Mouse (Mus musculus) kidney, embryonic 14.5 days (tissue): ENCODE results near the gene Abcc4. TPM values are rescaled to one million over a fixed set of nuclear protein-coding genes. Genes with fewer than 3 reads are reported as not detected.

Experiments used
- ATAC-seq: fragments of 200-750 bp; cut with Nextera tagmentation; 2 replicates; pipeline ENCODE4 v1.8.0; 2017; ENCODE audit warnings: moderate number of reproducible peaks, mild to moderate bottlenecking, moderate TSS enrichment, moderate library complexity; ENCODE audit not compliant: low FRiP score, low TSS enrichment
- H3K27ac ChIP-seq: fragments of 300-500 bp; sonication (generic); 2 replicates; pipeline ENCODE4 v1.5.1; 2014; ENCODE audit warnings: low read depth, mild to moderate bottlenecking, low read length, moderate library complexity, mixed read lengths
- H3K27me3 ChIP-seq: fragments of 300-500 bp; sonication (generic); 2 replicates; pipeline ENCODE4 v1.6.1; 2014; ENCODE audit warnings: mild to moderate bottlenecking, low read length; ENCODE audit not compliant: control insufficient read depth, insufficient read depth
- H3K36me3 ChIP-seq: fragments of 300-500 bp; sonication (generic); 2 replicates; pipeline ENCODE4 v1.6.1; 2014; ENCODE audit warnings: low read length, mixed read lengths; ENCODE audit not compliant: control insufficient read depth, insufficient read depth
- H3K4me1 ChIP-seq: fragments of 300-500 bp; sonication (generic); 2 replicates; pipeline ENCODE4 v1.6.1; 2014; ENCODE audit warnings: low read length, mixed read lengths; ENCODE audit not compliant: control insufficient read depth, insufficient read depth
- H3K4me2 ChIP-seq: fragments of 300-500 bp; sonication (generic); replicated peaks from 2 replicates; pipeline ENCODE4 v1.6.1; 2014; ENCODE audit warnings: low read depth, mild to moderate bottlenecking, low read length
- H3K4me3 ChIP-seq: fragments of 300-500 bp; sonication (generic); 2 replicates; pipeline ENCODE4 v1.5.1; 2014; ENCODE audit warnings: mild to moderate bottlenecking, low read length
- H3K9ac ChIP-seq: fragments of 300-500 bp; sonication (generic); 2 replicates; pipeline ENCODE4 v1.6.1; 2014; ENCODE audit warnings: low read depth, mild to moderate bottlenecking, low read length, moderate library complexity
- H3K9me3 ChIP-seq: fragments of 300-500 bp; sonication (generic); 2 replicates; pipeline ENCODE4 v1.6.1; 2016; ENCODE audit warnings: low read length; ENCODE audit not compliant: control insufficient read depth
- WGBS: fragments of 180-500 bp; shearing (Covaris S2); extraction: QIAGEN DNeasy Blood & Tissue Kit; methylation state at CpG from one replicate; pipeline ENCODE4 v1.1.7; 2014; 5-methylcytosine and 5-hydroxymethylcytosine counted together
- polyA plus RNA-seq: library from polyadenylated mRNA; unstranded; fragments of >200 nt; fragmentation: Nextera tagmentation; extraction: Ambion mirVana; gene quantifications from 2 replicates; pipeline ENCODE4 v1.2.1, GENCODE M21; 2014

The Abcc4 gene
- polyA plus RNA-seq, 1 experiment from 2014 or later = 12.2 TPM

DNA sequence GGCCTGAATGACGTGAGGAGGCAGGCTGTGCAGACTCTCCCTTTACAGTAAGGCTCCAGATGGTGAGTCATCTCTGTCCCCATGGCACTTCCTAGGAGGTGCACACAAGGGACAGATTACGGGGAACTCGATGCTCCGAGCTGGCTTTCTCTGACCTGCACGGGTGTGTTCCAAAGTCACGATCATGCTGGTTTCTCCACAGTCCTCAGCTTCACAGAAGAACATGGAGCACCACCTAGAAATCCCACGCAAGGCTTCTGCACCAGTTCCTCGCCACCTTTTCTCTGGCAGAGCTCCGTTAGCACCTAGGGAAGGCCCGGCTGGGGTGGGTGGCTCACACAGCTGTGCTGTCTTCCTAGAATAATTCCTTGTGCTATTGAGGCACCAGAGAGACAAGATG lies 43.9 kb downstream of the Abcc4 start:
- H3K4me3 ChIP-seq = no peak overlapping the region
- no peak for ATAC-seq
- WGBS = 80% methylated on average over 10 of the region's 10 CpGs
- H3K4me1 ChIP-seq = peaks cover 25% of the 10 kb centered on the region
- no peak overlapping the region for H3K27ac ChIP-seq
- H3K9me3 ChIP-seq = no peaks in the 10 kb centered on the region
- H3K4me2 ChIP-seq = no peak overlapping the region
- H3K27me3 ChIP-seq = no peaks in the 10 kb centered on the region
- H3K36me3 ChIP-seq = no peaks in the 10 kb centered on the region
- H3K9ac ChIP-seq = no peak overlapping the region

DNA sequence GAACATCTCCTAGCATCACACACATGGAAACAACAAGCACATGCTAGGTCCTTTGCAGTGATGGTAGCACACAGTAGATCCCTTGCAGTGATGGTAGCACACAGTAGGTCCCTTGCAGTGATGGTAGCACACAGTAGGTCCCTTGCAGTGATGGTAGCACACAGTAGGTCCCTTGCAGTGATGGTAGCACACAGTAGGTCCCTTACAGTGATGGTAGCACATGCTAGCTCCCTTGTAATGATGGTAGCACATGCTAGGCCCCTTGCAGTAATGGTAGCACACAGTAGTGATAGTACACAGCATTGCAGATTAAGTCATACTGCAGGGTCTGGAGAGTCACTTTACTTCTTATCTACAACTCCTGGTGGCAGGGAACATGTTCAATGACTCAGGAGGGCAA lies 46.8 kb downstream of the Abcc4 start:
- no peak overlapping the region for H3K4me2 ChIP-seq
- no peak overlapping the region for H3K9ac ChIP-seq
- no peaks in the 10 kb centered on the region for H3K9me3 ChIP-seq
- peaks cover 22% of the 10 kb centered on the region for H3K4me1 ChIP-seq
- no peak for ATAC-seq
- no peaks in the 10 kb centered on the region for H3K27me3 ChIP-seq
- no peaks in the 10 kb centered on the region for H3K36me3 ChIP-seq
- no peak overlapping the region for H3K27ac ChIP-seq
- no peak overlapping the region for H3K4me3 ChIP-seq

DNA sequence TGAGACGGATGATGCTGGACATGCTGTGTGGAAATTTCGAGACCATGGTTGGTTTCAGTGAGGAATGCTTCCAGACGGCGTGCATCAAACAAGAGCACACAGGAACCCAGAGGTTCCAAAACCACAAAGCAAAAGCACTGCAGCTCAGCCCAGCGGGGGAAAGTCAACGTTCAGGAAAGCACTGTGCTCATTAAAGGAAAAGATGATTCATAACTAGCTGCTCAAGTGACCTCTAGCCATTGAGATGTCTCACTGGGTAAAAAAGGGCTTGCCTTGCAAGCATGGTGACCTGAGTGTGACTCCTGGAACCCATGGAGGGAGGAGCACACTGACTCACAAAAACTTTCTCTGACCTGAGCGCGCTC lies 47.7 kb downstream of the Abcc4 start:
- ATAC-seq = no peak
- Histone ChIP-seq H3K4me1 (peaks cover 22% of the 10 kb centered on the region), H3K4me2 (no peak overlapping the region), H3K4me3 (no peak overlapping the region), H3K36me3 (no peaks in the 10 kb centered on the region), H3K27me3 (no peaks in the 10 kb centered on the region), H3K9ac (no peak overlapping the region), H3K27ac (peak overlapping the region; percentile 62; the same call in 1 of the 2 replicates), H3K9me3 (no peaks in the 10 kb centered on the region)
- 62% methylated on average over 8 of the region's 8 CpGs for WGBS

DNA sequence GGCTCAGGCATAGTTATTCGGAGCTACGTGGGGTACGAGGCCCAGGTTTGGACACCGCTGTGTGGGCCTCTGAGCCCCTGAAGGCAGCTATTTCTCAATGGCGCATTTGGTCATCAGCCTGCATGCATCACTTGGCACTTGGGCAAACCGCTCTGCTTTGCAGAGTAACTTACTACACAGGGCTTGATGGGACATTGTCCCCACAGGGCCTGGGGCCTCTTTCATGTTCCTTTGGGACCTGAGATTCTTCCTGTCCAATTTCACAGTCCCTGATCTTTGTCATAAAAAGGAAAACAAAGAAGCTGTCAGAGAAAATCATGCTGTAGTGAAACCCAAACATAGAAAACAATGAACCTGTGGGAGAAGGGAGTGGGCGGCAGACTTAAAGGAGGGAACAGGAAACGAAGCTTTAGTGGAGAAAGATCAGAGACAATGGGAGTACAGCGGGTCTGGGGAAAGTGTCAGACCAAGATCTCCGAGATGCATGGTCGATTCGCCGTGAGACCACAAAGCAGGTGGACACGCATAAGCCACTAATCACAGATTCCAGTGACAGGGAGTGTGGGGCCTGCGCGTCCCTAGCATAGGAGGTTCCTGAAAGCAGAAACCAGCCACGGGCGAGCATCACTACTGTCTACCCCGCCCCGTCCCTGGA lies 48.2 kb downstream of the Abcc4 start:
- no peaks in the 10 kb centered on the region for H3K27me3 ChIP-seq
- no peak overlapping the region for H3K9ac ChIP-seq
- no peak overlapping the region for H3K4me3 ChIP-seq
- peaks cover 22% of the 10 kb centered on the region for H3K4me1 ChIP-seq
- H3K9me3 ChIP-seq = no peaks in the 10 kb centered on the region
- H3K4me2 ChIP-seq = no peak overlapping the region
- peak overlapping the region; percentile 62; the same call in 1 of the 2 replicates for H3K27ac ChIP-seq
- ATAC-seq = peak; percentile 65
- H3K36me3 ChIP-seq = no peaks in the 10 kb centered on the region
- 37% methylated on average over 20 of the region's 20 CpGs for whole genome bisulfite sequencing

DNA sequence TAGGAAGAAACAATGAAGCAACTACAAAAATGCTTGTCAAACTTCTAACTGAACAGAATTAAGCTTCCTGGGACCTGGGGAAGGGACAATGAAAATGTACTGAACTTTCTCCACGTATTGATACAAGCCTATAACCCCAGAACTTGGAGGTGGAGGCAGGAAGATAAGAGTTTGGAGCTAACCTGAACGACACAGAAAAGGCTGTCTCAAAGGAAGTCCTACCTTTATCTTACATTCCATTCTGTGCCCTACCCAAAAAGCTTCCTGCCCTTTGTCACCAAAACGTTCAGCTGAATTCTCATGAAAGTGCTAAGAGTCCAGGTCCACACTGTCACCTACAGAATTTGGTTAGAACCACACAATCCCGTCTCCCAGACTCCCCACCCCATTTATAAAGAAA lies 48.8 kb downstream of the Abcc4 start:
- Histone ChIP-seq H3K4me2 (no peak overlapping the region), H3K9me3 (no peaks in the 10 kb centered on the region), H3K4me1 (peaks cover 22% of the 10 kb centered on the region), H3K36me3 (no peaks in the 10 kb centered on the region), H3K4me3 (no peak overlapping the region), H3K27me3 (no peaks in the 10 kb centered on the region), H3K9ac (no peak overlapping the region), H3K27ac (peak overlapping the region; percentile 62; the same call in 1 of the 2 replicates)
- 50% methylated on average over 4 of the region's 4 CpGs for whole genome bisulfite sequencing
- no peak for ATAC-seq

DNA sequence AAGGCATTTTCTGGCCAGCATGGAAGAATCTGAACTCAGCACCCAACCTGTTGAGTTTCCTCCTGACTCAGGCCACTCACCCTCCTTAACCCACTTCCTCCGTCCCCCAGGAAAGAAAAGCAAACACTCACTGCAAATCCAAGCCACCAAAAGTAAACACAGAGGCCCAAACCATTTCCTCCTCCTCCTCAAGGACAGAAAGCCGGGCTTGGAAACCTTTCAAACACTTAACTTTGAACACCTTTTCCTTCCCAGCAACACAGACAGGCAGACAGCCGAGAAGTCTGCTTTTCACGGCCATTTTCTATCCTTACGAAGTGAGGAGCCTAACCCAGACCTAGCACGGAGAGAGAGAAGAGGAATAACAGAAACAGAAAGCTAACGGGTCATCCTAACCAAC lies 50.0 kb downstream of the Abcc4 start:
- H3K4me2 ChIP-seq = no peak overlapping the region
- H3K27me3 ChIP-seq = no peaks in the 10 kb centered on the region
- no peak overlapping the region for H3K4me3 ChIP-seq
- H3K9ac ChIP-seq = no peak overlapping the region
- WGBS = 65% methylated on average over 7 of the region's 7 CpGs
- H3K27ac ChIP-seq = no peak overlapping the region
- no peaks in the 10 kb centered on the region for H3K9me3 ChIP-seq
- H3K36me3 ChIP-seq = no peaks in the 10 kb centered on the region
- ATAC-seq = no peak
- peaks cover 22% of the 10 kb centered on the region for H3K4me1 ChIP-seq

DNA sequence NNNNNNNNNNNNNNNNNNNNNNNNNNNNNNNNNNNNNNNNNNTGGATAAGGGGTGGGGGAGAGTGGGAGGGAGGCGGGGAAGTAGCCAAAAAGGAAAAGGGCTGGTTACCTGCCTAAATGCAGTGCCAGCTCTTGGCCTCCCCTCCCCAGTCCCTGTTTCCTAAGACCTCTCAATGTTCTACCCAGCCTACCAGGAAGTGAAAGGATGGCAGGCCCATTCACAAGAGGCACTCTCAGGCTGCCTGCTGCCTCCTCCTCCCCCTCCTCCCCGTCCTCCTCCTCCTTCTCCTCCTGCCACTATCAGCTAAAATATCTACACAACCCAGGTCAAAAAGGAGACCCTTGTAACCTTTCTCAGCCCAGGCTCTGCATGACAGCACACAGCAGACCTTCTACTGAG lies 51.1 kb downstream of the Abcc4 start:
- Histone ChIP-seq H3K4me1 (peaks cover 15% of the 10 kb centered on the region), H3K4me2 (no peak overlapping the region), H3K27me3 (no peaks in the 10 kb centered on the region), H3K4me3 (no peak overlapping the region), H3K9ac (no peak overlapping the region), H3K9me3 (no peaks in the 10 kb centered on the region), H3K36me3 (no peaks in the 10 kb centered on the region), H3K27ac (no peak overlapping the region)
- ATAC-seq = no peak
- 46% methylated on average over 2 of the region's 2 CpGs for WGBS

DNA sequence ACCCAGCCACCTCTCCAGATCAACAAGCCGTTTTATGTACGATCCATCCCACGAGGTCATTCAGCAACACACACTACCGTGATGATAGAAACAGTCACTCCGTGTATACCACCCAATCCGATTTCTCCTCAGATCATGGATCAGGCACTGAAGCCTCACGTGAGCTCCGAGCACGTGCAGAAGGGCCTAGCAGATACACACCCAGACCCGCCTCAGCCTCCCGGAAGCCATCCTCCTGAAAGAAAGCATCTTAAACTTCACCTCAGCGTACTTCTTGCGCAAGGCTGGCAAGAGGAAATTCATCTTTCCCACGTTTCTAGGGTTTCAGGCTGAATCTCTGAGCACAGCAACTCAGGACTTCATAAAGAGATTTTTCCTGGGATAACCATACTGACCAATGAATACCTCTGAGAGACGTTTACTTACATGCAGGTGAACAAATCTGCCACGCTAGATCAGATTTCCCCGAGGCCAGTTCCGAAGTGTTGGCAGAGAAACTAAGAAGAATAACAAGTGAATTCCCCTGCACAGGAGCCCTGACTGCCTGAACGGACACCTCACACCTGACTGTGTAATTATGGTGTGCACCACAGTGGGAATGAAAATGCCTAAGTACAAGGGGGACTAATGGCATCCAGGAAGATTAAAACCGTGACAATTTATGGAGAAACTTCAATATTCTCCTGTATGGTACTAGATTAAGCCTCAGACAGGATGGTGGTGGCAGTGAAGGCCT lies 54.1 kb downstream of the Abcc4 start:
- Histone ChIP-seq H3K4me1 (no peaks in the 10 kb centered on the region; the same call in 1 of the 2 replicates), H3K9me3 (no peaks in the 10 kb centered on the region), H3K36me3 (no peaks in the 10 kb centered on the region), H3K27me3 (no peaks in the 10 kb centered on the region), H3K9ac (no peak overlapping the region), H3K4me3 (no peak overlapping the region), H3K4me2 (no peak overlapping the region), H3K27ac (no peak overlapping the region; the same call in 1 of the 2 replicates)
- ATAC-seq = no peak
- 67% methylated on average over 20 of the region's 20 CpGs for WGBS

DNA sequence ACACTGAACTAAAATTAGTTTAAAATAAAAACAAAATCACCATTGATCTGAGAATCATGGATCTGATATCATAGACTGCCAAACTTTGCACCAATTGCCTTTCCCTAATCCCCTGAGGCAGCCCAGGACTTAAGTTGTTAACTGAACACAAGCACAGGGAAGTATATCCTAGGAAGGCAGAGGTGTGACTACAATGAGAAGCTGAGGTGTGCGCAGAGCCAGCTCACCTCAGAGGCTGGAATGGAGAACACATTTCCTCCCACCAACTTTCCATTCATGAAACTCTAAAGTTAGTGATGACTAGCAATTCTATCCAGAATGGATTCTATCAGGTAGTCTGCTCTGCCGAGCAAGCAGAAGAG lies 56.1 kb downstream of the Abcc4 start:
- H3K4me1 ChIP-seq = no peaks in the 10 kb centered on the region; the same call in 1 of the 2 replicates
- no peaks in the 10 kb centered on the region for H3K36me3 ChIP-seq
- no peak overlapping the region for H3K27ac ChIP-seq
- H3K4me2 ChIP-seq = no peak overlapping the region
- no peak overlapping the region for H3K4me3 ChIP-seq
- no peaks in the 10 kb centered on the region for H3K27me3 ChIP-seq
- no peak for ATAC-seq
- 85% methylated on average over 2 of the region's 2 CpGs for WGBS
- no peak overlapping the region for H3K9ac ChIP-seq
- no peaks in the 10 kb centered on the region for H3K9me3 ChIP-seq
